9 mouse cellular contexts compared by ENCODE assay signal in the genomic region with DNA sequence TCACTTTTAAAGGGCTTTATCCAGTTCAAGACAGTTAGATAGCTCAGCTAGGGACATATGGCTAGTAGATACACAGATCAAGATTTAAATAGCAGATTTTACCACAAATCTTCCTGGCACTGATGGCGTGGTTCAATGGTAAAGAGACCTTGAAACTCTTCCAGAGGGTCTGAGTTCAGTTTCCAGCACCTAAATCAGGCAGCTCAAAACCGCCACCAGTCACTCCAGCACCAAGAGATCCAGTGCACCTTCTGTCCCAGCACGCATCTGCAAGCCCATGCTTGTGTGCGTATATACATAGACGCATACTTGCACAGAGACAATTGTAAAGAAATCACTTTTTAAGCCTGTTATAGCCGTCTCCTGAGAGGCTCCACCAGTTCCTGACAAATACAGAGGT.
"Had no signal": no experiment of that assay in that cellular context is flagged by ENCODE, and none has a peak within 500 bp of the region (broad histone marks: within the 10 kb centered on the region; RNA-seq: fewer than 3 reads in every experiment).

No protein-coding gene starts in this region.

- DNase-seq: kidney, postnatal 25 days; liver, embryonic 13.5 days; lung, adult 2 months; lung, postnatal 14 days; lung, postnatal 4 days; thymus, adult 2 months; thymus, postnatal 14 days; thymus, postnatal 4 days had no signal

- H3K4me3 ChIP-seq: liver, embryonic 13.5 days had no signal

- H3K4me2 ChIP-seq: liver, embryonic 13.5 days; midbrain, embryonic 11.5 days had no signal

- H3K4me1 ChIP-seq: liver, embryonic 13.5 days had no signal

- H3K9ac ChIP-seq: liver, embryonic 13.5 days had no signal

- H3K27me3 ChIP-seq: liver, embryonic 13.5 days had no signal

- H3K27ac ChIP-seq: liver, embryonic 13.5 days had no signal

- H3K36me3 ChIP-seq: liver, embryonic 13.5 days had no signal
